In genomic region chr12:111203076-111203475, GRCm38 (mm10) we compare ENCODE assay signal across 14 mouse cellular contexts. TPM values are rescaled to one million over a fixed set of nuclear protein-coding genes. Genes with fewer than 3 reads are reported as not detected.
DNase-seq lines count a peak whose midpoint lies in the region; ATAC-seq and TF ChIP-seq lines count a peak whose summit lies in the region.
"Had no signal": no experiment of that assay in that cellular context is flagged by ENCODE, and none has a peak within 500 bp of the region (broad histone marks: within the 10 kb centered on the region; RNA-seq: fewer than 3 reads in every experiment).

No protein-coding gene starts in this region.

- peak; percentile 18 to 37 for DNase-seq in left cerebral cortex, adult 18-20 months (ENCODE audit: low spot score in 2 of 2)
- DNase-seq in left cerebral cortex, adult 8-10 months (ENCODE audit: low spot score in 2 of 2) = no peak
- peak; percentile 24 for DNase-seq in embryonic facial prominence, embryonic 11.5 days (ENCODE audit: low spot score)
- peak in 1 of 2 experiments; percentile 19 for DNase-seq in layer of hippocampus, adult 2 months (ENCODE audit: low spot score in 2 of 2)
- peak; percentile 53 to 58 for DNase-seq in right cerebral cortex, postnatal 10 days (ENCODE audit: low spot score in 2 of 2)
- DNase-seq in urinary bladder, postnatal 14 days (ENCODE audit: low spot score) = no peak
- DNase-seq in kidney, postnatal 36 days = no peak
- DNase-seq: lung, embryonic 14.5 days; thymus, adult 18-20 months had no signal

- 72% methylated on average over 10 of the region's 10 CpGs for WGBS in embryonic facial prominence, embryonic 11.5 days

- ATAC-seq in embryonic facial prominence, embryonic 11.5 days (replicated peaks; ENCODE audit: insufficient number of reproducible peaks, low FRiP score, low TSS enrichment, low read depth) = no peak
- no peak for ATAC-seq in granulocyte monocyte progenitor cell, adult 5-6 weeks (replicated peaks; ENCODE audit: poor library complexity, severe bottlenecking)

- H3K4me2 ChIP-seq in embryonic facial prominence, embryonic 11.5 days (ENCODE audit: low read depth, low read length) = no peak overlapping the region
- H3K4me2 ChIP-seq: lung, embryonic 14.5 days had no signal

- no peak overlapping the region for H3K4me3 ChIP-seq in embryonic facial prominence, embryonic 11.5 days (ENCODE audit: low read depth, low read length)
- peak overlapping the region; percentile 0; the same call in 1 of the 2 replicates for H3K4me3 ChIP-seq in layer of hippocampus, adult 2 months
- H3K4me3 ChIP-seq: heart, embryonic 10.5 days had no signal

- H3K36me3 ChIP-seq in embryonic facial prominence, embryonic 11.5 days (replicated peaks; ENCODE audit: control insufficient read depth, insufficient read depth, low read depth, low read length) = no peaks in the 10 kb centered on the region
- H3K36me3 ChIP-seq: heart, embryonic 10.5 days had no signal

- H3K9ac ChIP-seq in embryonic facial prominence, embryonic 11.5 days (replicated peaks; ENCODE audit: low read length) = no peak overlapping the region
- H3K9ac ChIP-seq: lung, embryonic 14.5 days had no signal

- no peaks in the 10 kb centered on the region for H3K4me1 ChIP-seq in embryonic facial prominence, embryonic 11.5 days (ENCODE audit: control insufficient read depth, insufficient read depth, low read length)

- H3K27ac ChIP-seq in embryonic facial prominence, embryonic 11.5 days (replicated peaks; ENCODE audit: low read depth, low read length) = no peak overlapping the region
- H3K27ac ChIP-seq in layer of hippocampus, adult 2 months = peak overlapping the region; percentile 81
- H3K27ac ChIP-seq: heart, embryonic 10.5 days had no signal

- H3K27me3 ChIP-seq in embryonic facial prominence, embryonic 11.5 days (ENCODE audit: control insufficient read depth, insufficient read depth, low read length) = no peaks in the 10 kb centered on the region
- H3K27me3 ChIP-seq: CH12.LX had no signal

- peak; percentile 47 for TF ChIP-seq CTCF in layer of hippocampus, adult 2 months (conservative IDR thresholded peaks at IDR 0.05)

- H3K9me3 ChIP-seq in embryonic facial prominence, embryonic 11.5 days (replicated peaks; ENCODE audit: control insufficient read depth, low read length) = no peaks in the 10 kb centered on the region
- H3K9me3 ChIP-seq: heart, embryonic 10.5 days had no signal

RNA-seq across cellular contexts. Expression of gene 4930595D18Rik, which starts 18.8 kb away (rescaled TPM):
- not detected for total RNA-seq in left cerebral cortex, adult 18-20 months (2021)
- not detected for total RNA-seq in left cerebral cortex, adult 8-10 months (2022)
- not detected in 2 replicates for polyA plus RNA-seq in embryonic facial prominence, embryonic 11.5 days (2014; fragmentation: Nextera tagmentation; extraction: Ambion mirVana)
- total RNA-seq in layer of hippocampus, adult 2 months (2021) = not detected
- total RNA-seq in granulocyte monocyte progenitor cell, adult 5-6 weeks (2014; fragmentation: Nextera tagmentation) = not detected in 2 replicates
- not detected in 2 replicates for total RNA-seq in granulocyte monocyte progenitor cell, adult 5-6 weeks (2017)
- total RNA-seq: CH12.LX; layer of hippocampus, adult 8-10 months had no signal
- polyA plus RNA-seq: heart, embryonic 10.5 days; intestine, embryonic 14.5 days; lung, embryonic 14.5 days had no signal

RNA-seq across cellular contexts. Expression of gene Traf3, which starts 36.9 kb away (rescaled TPM):
- total RNA-seq in left cerebral cortex, adult 18-20 months (2021) = 10 to 100 TPM; 32.3 to 42.4 TPM
- total RNA-seq in left cerebral cortex, adult 8-10 months (2022) = 10 to 100 TPM; 28.3 to 41.2 (median 36.2) TPM
- 8.3 and 10.2 TPM in 2 replicates for polyA plus RNA-seq in embryonic facial prominence, embryonic 11.5 days (2014; fragmentation: Nextera tagmentation; extraction: Ambion mirVana)
- total RNA-seq in layer of hippocampus, adult 2 months (2021) = 10 to 100 TPM; 58.2 to 64.1 TPM
- 15.0 and 16.2 TPM in 2 replicates for total RNA-seq in granulocyte monocyte progenitor cell, adult 5-6 weeks (2014; fragmentation: Nextera tagmentation)
- total RNA-seq in granulocyte monocyte progenitor cell, adult 5-6 weeks (2017) = 15.7 and 21.8 TPM in 2 replicates

Comparison
In these comparisons a context has a peak if more than half of its experiments do, and no peak if none do; other contexts are left out.
1. DNase-seq: peak in left cerebral cortex, adult 18-20 months (2 of 2), embryonic facial prominence, embryonic 11.5 days (single experiment) and right cerebral cortex, postnatal 10 days (2 of 2); none in left cerebral cortex, adult 8-10 months (0 of 2), urinary bladder, postnatal 14 days (single experiment) and kidney, postnatal 36 days (0 of 2).